Mouse (Mus musculus) embryonic facial prominence, embryonic 10.5 days (tissue): ENCODE measurements around the gene Speer1. TPM values are rescaled to one million over a fixed set of nuclear protein-coding genes. Genes with fewer than 3 reads are reported as not detected.
"Not testable (repeated sequence)": the region's sequence is repeated elsewhere in the genome, so short reads cannot be mapped to it uniquely, and the experiment has no call there.

Experiments used
- DNase-seq: peaks from one replicate; pipeline ENCODE4 v3.0.0-alpha.2; 2017; ENCODE audit warnings: low spot score
- H3K27ac ChIP-seq: fragments of 300-500 bp; sonication (generic); replicated peaks from 2 replicates; pipeline ENCODE4 v1.5.1; 2016; ENCODE audit warnings: mild to moderate bottlenecking
- H3K27me3 ChIP-seq: fragments of 300-500 bp; sonication (generic); replicated peaks from 2 replicates; pipeline ENCODE4 v1.6.1; 2016; ENCODE audit warnings: low read depth, mild to moderate bottlenecking; ENCODE audit not compliant: poor library complexity, severe bottlenecking
- H3K36me3 ChIP-seq: fragments of 300-500 bp; sonication (generic); replicated peaks from 2 replicates; pipeline ENCODE4 v1.6.1; 2016; ENCODE audit warnings: mild to moderate bottlenecking, moderate library complexity
- H3K4me1 ChIP-seq: fragments of 300-500 bp; sonication (generic); 2 replicates; pipeline ENCODE4 v1.6.1; 2016
- H3K4me3 ChIP-seq: fragments of 300-500 bp; sonication (generic); 2 replicates; pipeline ENCODE4 v1.5.1; 2016; ENCODE audit warnings: mild to moderate bottlenecking, moderate library complexity
- H3K9me3 ChIP-seq: fragments of 300-500 bp; sonication (generic); 2 replicates; pipeline ENCODE4 v1.6.1; 2016; ENCODE audit warnings: mild to moderate bottlenecking
- WGBS: fragments of 180-500 bp; shearing (Covaris S2); methylation state at CpG from one replicate; pipeline ENCODE4 v1.1.7; 2016; 5-methylcytosine and 5-hydroxymethylcytosine counted together
- polyA plus RNA-seq: library from polyadenylated mRNA; unstranded; fragments of >200 nt; fragmentation: Nextera tagmentation; extraction: Ambion mirVana; gene quantifications from 2 replicates; pipeline ENCODE4 v1.2.1, GENCODE M21; 2016

Gene Speer1
- polyA plus RNA-seq = not detected in 2 replicates

DNA sequence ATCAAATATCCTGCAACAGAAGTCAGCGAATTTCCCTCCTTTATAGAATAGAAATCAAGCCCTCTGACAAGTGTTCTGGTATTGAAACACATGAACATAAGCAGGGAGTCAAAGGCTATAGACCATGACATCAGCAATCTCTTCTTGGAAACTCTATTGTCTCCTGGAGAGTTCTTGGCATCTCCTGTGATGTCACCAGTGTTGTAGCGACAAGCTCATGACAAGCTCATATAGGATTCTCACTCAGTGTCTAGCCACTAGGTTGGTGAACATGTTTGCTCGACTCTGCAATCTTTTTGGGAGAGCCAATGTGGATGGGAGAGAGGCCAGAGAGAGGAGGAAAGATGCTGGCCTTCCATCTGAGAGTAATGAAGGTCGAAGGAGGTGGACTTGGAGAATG, at the start of gene Speer1:
Gene Speer1 (plus strand): TSS at position 301 of the 400 bp plus-strand sequence.
- H3K4me3 ChIP-seq, H3K4me1 ChIP-seq, H3K9me3 ChIP-seq, H3K36me3 ChIP-seq, H3K27me3 ChIP-seq, DNase-seq, H3K27ac ChIP-seq: not testable (repeated sequence)
- WGBS = 70% methylated on average over 1 of the region's 4 CpGs

Other genes starting within 250 kb of the Speer1 start
- gene Gm8879, start 213.9 kb upstream of the Speer1 start, polyA plus RNA-seq = not detected in 2 replicates
- not detected in 2 replicates for gene Gm5861, start 158.4 kb upstream of the Speer1 start, polyA plus RNA-seq
- not detected in 2 replicates for gene Gm8890, start 85.5 kb upstream of the Speer1 start, polyA plus RNA-seq
- not detected in 2 replicates for gene Gm8897, start 74.9 kb downstream of the Speer1 start, polyA plus RNA-seq
- not detected in 2 replicates for gene Gm8906, start 161.2 kb downstream of the Speer1 start, polyA plus RNA-seq